Mouse (Mus musculus) ovary, adult 18-20 months (tissue): ENCODE data around the gene Slc44a1.

Source experiments
- DNase-seq: peaks from one replicate; pipeline ENCODE4 v3.0.0; 2022; ENCODE audit warnings: low spot score, mixed read lengths

Gene Slc44a1

GRCm38 (mm10) chr4:53469007-53469406 lies 28.8 kb downstream of the Slc44a1 start:
- no peak for DNase-seq

- no peak for DNase-seq
Measured at GRCm38 (mm10) chr4:53474109-53474508, 33.9 kb downstream of the Slc44a1 start.

- no peak for DNase-seq
Measured at GRCm38 (mm10) chr4:53475230-53475952, 35.2 kb downstream of the Slc44a1 start.

GRCm38 (mm10) chr4:53478644-53479043 lies 38.4 kb downstream of the Slc44a1 start:
- no peak for DNase-seq

GRCm38 (mm10) chr4:53487216-53488188 lies 47.3 kb downstream of the Slc44a1 start:
- DNase-seq, result no peak

GRCm38 (mm10) chr4:53488803-53489202 lies 48.6 kb downstream of the Slc44a1 start:
- no peak for DNase-seq

- no peak for DNase-seq
Measured at GRCm38 (mm10) chr4:53490371-53490770, 50.2 kb downstream of the Slc44a1 start.

GRCm38 (mm10) chr4:53491269-53491668 lies 51.1 kb downstream of the Slc44a1 start:
- no peak for DNase-seq

- DNase-seq, result no peak
Measured at GRCm38 (mm10) chr4:53495646-53496045, 55.4 kb downstream of the Slc44a1 start.

- DNase-seq, result no peak
Measured at GRCm38 (mm10) chr4:53502764-53503163, 62.6 kb downstream of the Slc44a1 start.

GRCm38 (mm10) chr4:53512131-53512916 lies 72.1 kb downstream of the Slc44a1 start:
- DNase-seq, result no peak

- DNase-seq, result no peak
Measured at GRCm38 (mm10) chr4:53513276-53514081, 73.3 kb downstream of the Slc44a1 start.

- DNase-seq, result no peak
Measured at GRCm38 (mm10) chr4:53516011-53516532, 75.9 kb downstream of the Slc44a1 start.

- DNase-seq, result no peak
Measured at GRCm38 (mm10) chr4:53519429-53519828, 79.2 kb downstream of the Slc44a1 start.

- no peak for DNase-seq
Measured at GRCm38 (mm10) chr4:53521028-53521427, 80.8 kb downstream of the Slc44a1 start.

- DNase-seq, result no peak
Measured at GRCm38 (mm10) chr4:53522655-53523054, 82.4 kb downstream of the Slc44a1 start.

- no peak for DNase-seq
Measured at GRCm38 (mm10) chr4:53525503-53525902, 85.3 kb downstream of the Slc44a1 start.

GRCm38 (mm10) chr4:53525994-53526393 lies 85.8 kb downstream of the Slc44a1 start:
- no peak for DNase-seq

- no peak for DNase-seq
Measured at GRCm38 (mm10) chr4:53526446-53526845, 86.2 kb downstream of the Slc44a1 start.

- no peak for DNase-seq
Measured at GRCm38 (mm10) chr4:53535795-53536194, 95.6 kb downstream of the Slc44a1 start.

GRCm38 (mm10) chr4:53537101-53537500 lies 96.9 kb downstream of the Slc44a1 start:
- no peak for DNase-seq
